Mouse (Mus musculus): ENCODE measurements around the gene Ltk.

- 0 out of 2 replicates have a peak, but pooled peaks have one; percentile 19 for TF ChIP-seq EP300 (IDR thresholded peaks at IDR 0.05)
- TF ChIP-seq CTCF (IDR thresholded peaks at IDR 0.05): peak; percentile 79
Observed at GRCm38 (mm10) chr2:119798246-119798927, 38.2 kb upstream of the Ltk start.
